Mouse (Mus musculus) midbrain, embryonic 12.5 days (tissue): ENCODE results near the gene Zfp182. TPM values are rescaled to one million over a fixed set of nuclear protein-coding genes. Genes with fewer than 3 reads are reported as not detected.

ENCODE experiments used
- ATAC-seq: fragments of 200-750 bp; cut with Nextera tagmentation; 2 replicates; pipeline ENCODE4 v1.8.0; 2017; ENCODE audit warnings: low read depth, moderate TSS enrichment, moderate library complexity; ENCODE audit not compliant: low FRiP score
- H3K27ac ChIP-seq: fragments of 300-500 bp; sonication (generic); replicated peaks from 2 replicates; pipeline ENCODE4 v1.5.1; 2016; ENCODE audit warnings: mild to moderate bottlenecking
- H3K27me3 ChIP-seq: fragments of 300-500 bp; sonication (generic); 2 replicates; pipeline ENCODE4 v1.6.1; 2016; ENCODE audit warnings: mild to moderate bottlenecking
- H3K36me3 ChIP-seq: fragments of 300-500 bp; sonication (generic); 2 replicates; pipeline ENCODE4 v1.6.1; 2016
- H3K4me1 ChIP-seq: fragments of 300-500 bp; sonication (generic); 2 replicates; pipeline ENCODE4 v1.6.1; 2016
- H3K4me2 ChIP-seq: fragments of 300-500 bp; sonication (generic); replicated peaks from 2 replicates; pipeline ENCODE4 v1.6.1; 2016; ENCODE audit warnings: mild to moderate bottlenecking, moderate library complexity
- H3K4me3 ChIP-seq: fragments of 300-500 bp; sonication (generic); 2 replicates; pipeline ENCODE4 v1.5.1; 2016; ENCODE audit warnings: mild to moderate bottlenecking
- H3K9ac ChIP-seq: fragments of 300-500 bp; sonication (generic); replicated peaks from 2 replicates; pipeline ENCODE4 v1.6.1; 2016; ENCODE audit warnings: mild to moderate bottlenecking, moderate library complexity
- H3K9me3 ChIP-seq: fragments of 300-500 bp; sonication (generic); 2 replicates; pipeline ENCODE4 v1.6.1; 2016; ENCODE audit warnings: mild to moderate bottlenecking
- WGBS: fragments of 180-500 bp; shearing (Covaris S2); methylation state at CpG from one replicate; pipeline ENCODE4 v1.1.7; 2016; 5-methylcytosine and 5-hydroxymethylcytosine counted together
- polyA plus RNA-seq: library from polyadenylated mRNA; unstranded; fragments of >200 nt; fragmentation: Nextera tagmentation; extraction: Ambion mirVana; gene quantifications from 2 replicates; pipeline ENCODE4 v1.2.1, GENCODE M21; 2016

Gene Zfp182
- 9.0 and 9.4 TPM in 2 replicates for polyA plus RNA-seq

DNA sequence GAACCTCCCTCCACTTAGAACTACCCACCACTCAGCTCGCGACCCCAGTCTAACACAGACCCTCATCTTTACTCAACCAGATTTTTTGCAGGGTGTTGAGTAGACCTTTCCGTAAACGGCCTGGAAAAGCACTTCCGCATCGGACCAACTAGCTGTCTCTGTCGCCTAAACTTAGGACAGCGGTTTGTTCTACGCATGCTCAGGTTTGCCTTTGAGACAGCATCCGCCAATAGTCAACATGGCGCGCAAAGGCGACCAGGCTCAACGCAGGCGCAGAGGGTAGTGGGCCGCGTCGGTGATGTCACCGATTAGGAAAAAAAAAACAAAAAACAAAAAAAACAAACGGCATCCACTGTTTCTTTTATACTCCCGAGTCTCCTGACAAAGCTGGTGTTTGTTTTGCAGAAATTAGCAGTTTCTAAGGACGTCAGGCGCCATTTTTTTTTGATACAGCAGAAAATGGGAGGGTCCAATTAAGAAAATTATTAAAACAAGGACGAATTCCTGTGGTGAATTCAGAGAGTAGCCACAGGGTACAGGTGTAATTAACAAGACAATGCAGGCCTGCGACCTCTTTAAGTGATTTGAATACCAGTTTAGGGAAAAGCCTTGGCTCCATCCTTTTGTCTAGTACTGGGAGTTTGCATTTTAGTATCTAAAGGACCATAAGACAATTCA lies at the start of gene Zfp182:
Gene Zfp182 (minus strand): TSS at position 451 of the 678 bp plus-strand sequence.
- Histone ChIP-seq H3K27ac (no peak within 1 kb of the TSS), H3K4me2 (peak within 1 kb of the TSS; percentile 47), H3K9me3 (no peaks in the 10 kb centered on the region), H3K4me3 (peak within 1 kb of the TSS; percentile 50), H3K27me3 (no peaks in the 10 kb centered on the region), H3K4me1 (no peaks in the 10 kb centered on the region), H3K9ac (peak within 1 kb of the TSS; percentile 37; the same call in 1 of the 2 replicates), H3K36me3 (no peaks in the 10 kb centered on the region)
- 26% methylated on average over 25 of the region's 25 CpGs for WGBS
- peak; percentile 95 for ATAC-seq

DNA sequence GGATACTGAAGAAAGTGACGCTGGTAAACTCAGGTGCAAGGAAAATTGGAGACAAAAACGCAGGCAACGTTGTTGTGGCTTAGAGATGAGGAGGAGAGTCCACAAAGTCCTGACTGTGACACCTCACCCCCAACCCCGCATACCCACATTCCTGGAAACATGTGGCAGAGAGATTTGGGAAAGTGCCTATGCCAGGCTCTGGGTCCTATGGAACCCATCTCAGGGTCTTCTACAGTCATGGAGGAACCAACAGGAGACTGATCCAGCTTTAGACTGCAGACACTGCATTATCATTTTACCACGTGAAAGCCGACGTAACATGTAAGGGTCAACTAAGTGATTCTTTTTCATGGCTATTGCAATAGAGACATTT lies 27.7 kb upstream of the Zfp182 start:
- Histone ChIP-seq H3K4me3 (peak overlapping the region; percentile 47), H3K4me1 (no peaks in the 10 kb centered on the region), H3K27ac (peak overlapping the region; percentile 79; the same call in 1 of the 2 replicates), H3K4me2 (peak overlapping the region; percentile 48), H3K9me3 (no peaks in the 10 kb centered on the region), H3K36me3 (no peaks in the 10 kb centered on the region), H3K27me3 (no peaks in the 10 kb centered on the region), H3K9ac (no peak overlapping the region)
- 58% methylated on average over 7 of the region's 7 CpGs for WGBS
- no peak; the same call in none of the 2 replicates for ATAC-seq

DNA sequence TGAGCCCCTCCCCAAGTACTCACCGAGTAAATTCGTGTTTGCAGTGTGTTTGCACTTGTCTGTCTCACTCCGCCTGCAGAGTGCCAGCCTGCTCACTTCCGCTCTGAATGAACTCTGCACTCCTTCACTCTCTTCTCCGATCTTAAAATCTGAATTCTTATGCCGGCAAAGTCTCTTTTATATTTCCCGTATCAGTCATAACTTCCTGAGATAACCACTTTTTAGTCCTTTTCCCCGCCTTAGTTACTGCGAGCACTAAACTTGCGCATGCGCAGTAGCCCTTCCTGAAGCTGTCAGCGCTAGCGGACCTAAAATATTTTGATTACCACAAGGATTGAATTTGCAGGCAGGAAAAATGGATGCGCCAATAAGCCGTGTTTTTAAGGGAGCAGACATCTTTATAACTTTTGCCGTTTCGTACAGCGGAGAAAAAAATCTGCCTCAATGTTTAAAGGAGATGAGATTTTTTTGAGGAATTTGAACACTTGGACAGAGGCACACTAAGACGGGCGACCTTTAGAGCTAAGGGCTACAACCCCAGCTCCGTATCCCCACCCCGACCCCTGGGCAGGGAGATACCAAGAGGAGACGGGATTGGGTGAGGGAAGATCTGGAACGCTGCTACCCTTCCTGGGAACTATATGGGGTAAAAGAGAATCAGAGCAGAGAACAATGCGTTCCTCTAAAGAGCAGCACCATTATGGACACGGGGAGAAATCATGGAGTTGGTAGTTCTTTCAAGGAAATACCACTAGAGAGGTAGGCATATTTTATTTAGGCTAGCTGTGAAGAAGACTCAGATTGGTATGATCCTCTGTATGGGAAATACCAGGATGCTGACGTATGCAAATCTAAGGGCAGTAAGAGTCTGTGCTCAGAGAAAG lies 27.1 kb upstream of the Zfp182 start, which contains the start of gene Zfp300:
Gene Zfp300 (minus strand): TSS at position 545 of the 884 bp plus-strand sequence.
- 21% methylated on average over 27 of the region's 27 CpGs for WGBS
- Histone ChIP-seq H3K9me3 (no peaks in the 10 kb centered on the region), H3K4me1 (no peaks in the 10 kb centered on the region), H3K4me3 (peak within 1 kb of the TSS; percentile 47), H3K9ac (peak within 1 kb of the TSS; percentile 47), H3K27me3 (no peaks in the 10 kb centered on the region), H3K36me3 (no peaks in the 10 kb centered on the region), H3K27ac (peak within 1 kb of the TSS; percentile 79), H3K4me2 (peak within 1 kb of the TSS; percentile 48)
- ATAC-seq: peak; percentile 95

DNA sequence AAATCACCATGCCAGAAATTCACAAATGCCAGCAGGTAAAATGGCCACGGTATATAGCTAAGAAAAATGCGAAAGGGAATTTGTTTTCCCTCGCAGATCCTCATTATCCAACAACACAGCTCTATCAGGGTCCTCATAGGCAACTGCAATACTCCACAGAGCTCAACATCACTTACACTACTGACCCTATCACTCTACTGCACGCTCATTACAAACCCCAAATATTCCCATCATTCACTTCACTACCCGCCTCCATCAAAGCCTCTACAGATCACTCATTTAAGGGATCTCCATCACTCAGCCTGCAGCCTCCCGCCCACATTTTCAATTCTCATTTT lies 26.5 kb upstream of the Zfp182 start:
- Histone ChIP-seq H3K36me3 (no peaks in the 10 kb centered on the region), H3K4me3 (peak overlapping the region; percentile 47), H3K4me2 (peak overlapping the region; percentile 48), H3K9me3 (no peaks in the 10 kb centered on the region), H3K4me1 (no peaks in the 10 kb centered on the region), H3K9ac (peak overlapping the region; percentile 47), H3K27me3 (no peaks in the 10 kb centered on the region), H3K27ac (peak overlapping the region; percentile 79; the same call in 1 of the 2 replicates)
- ATAC-seq: peak; percentile 66
- 30% methylated on average over 6 of the region's 6 CpGs for WGBS

DNA sequence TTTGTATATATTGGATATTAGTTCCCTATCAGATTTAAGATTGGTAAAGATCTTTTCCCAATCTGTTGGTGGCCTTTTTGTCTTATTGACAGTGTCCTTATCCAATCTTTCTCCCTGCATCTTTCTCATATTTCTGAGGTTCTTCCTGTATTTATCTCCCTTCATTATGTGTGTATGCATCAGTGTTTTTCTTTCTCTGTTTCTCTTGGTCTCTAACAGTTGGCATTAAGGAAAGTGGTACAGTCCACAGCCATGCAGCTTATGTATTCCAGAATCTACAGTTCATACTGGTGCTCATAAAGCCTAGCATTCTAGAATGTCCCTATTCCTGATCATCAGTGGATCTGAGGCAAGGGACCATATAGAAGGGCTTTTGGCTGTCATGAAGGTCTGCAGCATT lies 6.0 kb upstream of the Zfp182 start, which contains the start of gene Spaca5:
Gene Spaca5 (plus strand): TSS at position 301 of the 400 bp plus-strand sequence.
- no peaks in the 10 kb centered on the region for H3K4me1 ChIP-seq
- H3K27me3 ChIP-seq: no peaks in the 10 kb centered on the region
- no peaks in the 10 kb centered on the region for H3K36me3 ChIP-seq
- H3K9ac ChIP-seq: no peak within 1 kb of the TSS
- no peak within 1 kb of the TSS for H3K4me3 ChIP-seq
- ATAC-seq: no peak
- no peak within 1 kb of the TSS for H3K4me2 ChIP-seq
- H3K27ac ChIP-seq: no peak within 1 kb of the TSS
- no peaks in the 10 kb centered on the region for H3K9me3 ChIP-seq

DNA sequence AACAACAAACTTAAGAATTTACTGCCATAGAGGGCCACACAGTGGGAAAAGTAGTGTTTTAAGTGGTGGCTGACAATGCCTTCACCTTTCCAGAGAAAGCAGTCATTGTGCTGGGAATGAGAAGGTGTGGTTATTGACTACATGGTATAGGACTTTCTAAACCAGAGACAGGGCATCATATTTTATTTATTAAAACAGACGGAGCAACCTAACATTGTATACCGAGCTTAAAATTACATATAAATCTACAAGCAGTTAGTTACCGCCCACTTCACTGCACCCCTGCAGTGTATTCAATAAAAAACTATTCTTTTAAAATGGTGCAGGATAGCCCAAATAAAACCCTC lies 401 bp upstream of the Zfp182 start:
- peak; percentile 10; the same call in 1 of the 2 replicates for ATAC-seq

DNA sequence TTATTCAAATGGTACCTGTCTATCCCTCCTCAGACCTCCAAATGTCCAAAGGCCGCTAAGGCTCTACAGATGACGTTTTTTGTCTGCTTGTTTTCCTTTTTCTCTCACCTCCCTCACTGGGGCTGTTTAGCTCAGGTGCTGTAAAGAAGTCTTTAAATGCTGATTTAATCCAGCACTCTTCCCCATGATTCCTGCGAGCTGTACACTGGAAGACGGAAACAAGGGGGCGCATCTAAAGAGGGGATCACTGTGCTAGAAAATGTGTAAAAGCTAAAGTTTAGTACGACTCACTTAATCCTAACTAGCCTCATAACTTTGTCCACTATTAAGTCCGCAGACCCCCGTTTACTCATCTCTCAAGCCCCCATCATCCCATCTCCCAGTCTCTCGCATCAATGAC lies 656 bp downstream of the Zfp182 start:
- peak; percentile 71 for ATAC-seq
- H3K27me3 ChIP-seq: no peaks in the 10 kb centered on the region
- H3K4me3 ChIP-seq: peak overlapping the region; percentile 50
- no peak overlapping the region for H3K27ac ChIP-seq
- 29% methylated on average over 9 of the region's 9 CpGs for WGBS
- H3K9ac ChIP-seq: peak overlapping the region; percentile 37; the same call in 1 of the 2 replicates
- H3K9me3 ChIP-seq: no peaks in the 10 kb centered on the region
- H3K36me3 ChIP-seq: no peaks in the 10 kb centered on the region
- H3K4me1 ChIP-seq: no peaks in the 10 kb centered on the region
- peak overlapping the region; percentile 47 for H3K4me2 ChIP-seq

More for the DNA sequence above, 401 bp upstream of the Zfp182 start:
- Histone ChIP-seq H3K9ac (no peak overlapping the region), H3K27ac (no peak overlapping the region), H3K4me2 (peak overlapping the region; percentile 38), H3K9me3 (no peaks in the 10 kb centered on the region), H3K27me3 (no peaks in the 10 kb centered on the region), H3K36me3 (no peaks in the 10 kb centered on the region), H3K4me1 (no peaks in the 10 kb centered on the region), H3K4me3 (peak overlapping the region; percentile 50; the same call in 1 of the 2 replicates)
- 79% methylated on average over 3 of the region's 3 CpGs for WGBS

DNA sequence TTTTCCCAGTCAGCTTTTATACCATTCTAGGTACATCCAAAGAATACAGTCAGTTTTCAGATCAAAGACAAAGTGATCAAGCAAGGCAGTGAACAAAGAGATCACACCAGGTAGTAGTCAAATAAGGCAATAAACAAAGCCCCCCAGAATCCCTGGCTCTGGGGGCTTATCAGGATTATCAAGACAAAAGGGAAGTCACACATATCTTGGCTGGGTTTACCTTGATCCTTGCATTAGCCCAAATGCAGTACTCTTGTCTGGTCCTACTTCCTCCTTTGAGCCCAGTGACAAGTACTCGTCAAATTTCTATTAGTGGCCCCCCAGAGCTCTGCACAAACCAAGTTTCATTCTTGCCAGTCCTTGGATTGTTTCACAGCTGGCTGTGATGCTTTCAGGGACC lies 81.2 kb downstream of the Zfp182 start:
- Histone ChIP-seq H3K9ac (no peak overlapping the region), H3K27me3 (no peaks in the 10 kb centered on the region), H3K4me2 (no peak overlapping the region), H3K27ac (no peak overlapping the region), H3K36me3 (no peaks in the 10 kb centered on the region), H3K4me1 (no peaks in the 10 kb centered on the region), H3K4me3 (no peak overlapping the region), H3K9me3 (no peaks in the 10 kb centered on the region)
- no peak for ATAC-seq
- whole genome bisulfite sequencing: 68% methylated on average over 1 of the region's 1 CpGs

Other genes starting within 250 kb of the Zfp182 start
- gene Timp1, start 192.2 kb downstream of the Zfp182 start, polyA plus RNA-seq: 6.9 and 7.9 TPM in 2 replicates
- 18.5 and 23.4 TPM in 2 replicates for gene Syn1, start 141.3 kb downstream of the Zfp182 start, polyA plus RNA-seq
- gene Cfp, start 130.8 kb downstream of the Zfp182 start, polyA plus RNA-seq: 4.5 and 5.3 TPM in 2 replicates
- 15.9 and 19.6 TPM in 2 replicates for gene Elk1, start 111.7 kb downstream of the Zfp182 start, polyA plus RNA-seq
- gene Uxt, start 100.3 kb downstream of the Zfp182 start, polyA plus RNA-seq: 58.2 and 66.4 TPM in 2 replicates
- gene Spaca5, start 6.1 kb upstream of the Zfp182 start, polyA plus RNA-seq: not detected in 2 replicates
- 2.9 and 3.3 TPM in 2 replicates for gene Zfp300, start 27.2 kb upstream of the Zfp182 start, polyA plus RNA-seq
- not detected in 2 replicates for gene Ssxa1, start 53.5 kb upstream of the Zfp182 start, polyA plus RNA-seq
- not detected in 2 replicates for gene Gm21876, start 113.3 kb upstream of the Zfp182 start, polyA plus RNA-seq